Mouse (Mus musculus): ENCODE data around the gene Slit3.

DNA sequence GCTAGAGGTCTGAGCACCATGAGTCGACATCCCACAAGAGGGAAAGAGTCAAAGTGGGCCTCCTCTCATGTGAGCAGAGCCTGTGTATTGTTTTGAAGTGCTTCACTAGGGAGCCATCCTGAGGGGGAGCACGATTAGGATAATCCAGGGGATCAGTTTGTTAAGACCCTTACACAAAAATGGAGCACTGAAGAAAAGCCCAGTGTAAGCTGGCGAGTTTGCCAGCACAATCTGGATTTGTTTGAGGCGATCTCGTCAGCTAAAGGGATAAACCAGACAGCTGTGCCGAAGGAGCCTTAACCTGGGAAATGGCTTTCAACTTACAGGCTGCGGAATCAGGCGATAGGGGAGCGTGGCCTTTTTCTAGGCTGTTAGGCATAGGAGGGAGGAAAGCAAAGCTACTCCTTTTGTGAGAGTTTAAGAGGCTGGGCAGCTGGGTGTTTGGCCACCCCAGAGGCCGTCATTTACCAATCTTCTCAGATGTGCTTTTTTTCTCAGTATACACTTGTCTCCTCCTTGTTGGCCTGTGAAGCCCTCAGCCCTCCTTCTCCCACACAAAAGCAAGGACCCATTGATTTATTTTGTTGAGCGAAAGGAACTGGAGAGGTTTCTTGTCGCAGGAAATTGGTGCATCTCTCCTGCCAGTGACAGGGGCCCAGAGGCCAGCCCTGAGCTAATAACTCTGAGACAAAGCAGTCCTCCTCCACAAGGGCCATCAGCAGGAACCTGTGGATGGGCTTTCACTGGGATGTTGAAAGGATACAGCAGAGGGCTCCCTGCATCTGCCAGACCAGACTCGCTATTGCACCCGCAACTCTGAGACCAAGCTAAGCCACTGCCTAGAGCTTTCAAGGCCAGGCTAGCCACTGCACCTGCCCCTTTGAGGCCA is 472.4 kb downstream of the Slit3 start:
- no peak for TF ChIP-seq CTCF (conservative IDR thresholded peaks at IDR 0.05; ENCODE audit: low read length)
- TF ChIP-seq POU5F1 (IDR thresholded peaks at IDR 0.05; ENCODE audit: borderline replicate concordance, low read length), result no peak

Measured in E14TG2a.4 (cell line).